Mouse (Mus musculus) CD4-positive naive resting alpha-beta T cell, adult 57 days (primary cell): ENCODE results near the gene A930004D18Rik. TPM values are rescaled to one million over a fixed set of nuclear protein-coding genes. Genes with fewer than 3 reads are reported as not detected.

Experiments
- total RNA-seq: library from RNA; stranded (reverse); gene quantifications from one replicate; pipeline ENCODE4 v1.2.4, GENCODE M21; 2023

A930004D18Rik gene
- not detected for total RNA-seq

DNA sequence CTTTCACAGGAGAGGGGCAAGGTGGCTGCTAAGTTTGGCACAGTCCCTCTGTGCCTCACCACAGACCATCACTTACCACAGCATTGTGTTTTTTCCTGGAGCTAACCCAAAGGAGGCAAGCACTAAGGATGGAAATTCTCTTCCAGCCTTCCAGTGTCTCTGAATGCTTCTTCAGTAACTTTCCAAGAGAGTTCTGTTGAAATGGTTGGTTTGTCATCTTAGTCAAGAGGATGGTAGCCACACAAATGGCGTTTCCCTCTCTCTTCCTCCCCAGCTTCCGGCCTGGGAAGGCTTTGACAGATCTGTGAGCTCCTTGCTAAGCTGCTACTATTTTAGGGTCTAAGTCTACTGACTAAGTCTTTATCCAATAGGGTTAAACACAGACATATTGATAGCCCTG, at the start of gene A930004D18Rik:
Gene A930004D18Rik, minus strand, starts transcription at position 247 of the 400 bp plus-strand sequence.

DNA sequence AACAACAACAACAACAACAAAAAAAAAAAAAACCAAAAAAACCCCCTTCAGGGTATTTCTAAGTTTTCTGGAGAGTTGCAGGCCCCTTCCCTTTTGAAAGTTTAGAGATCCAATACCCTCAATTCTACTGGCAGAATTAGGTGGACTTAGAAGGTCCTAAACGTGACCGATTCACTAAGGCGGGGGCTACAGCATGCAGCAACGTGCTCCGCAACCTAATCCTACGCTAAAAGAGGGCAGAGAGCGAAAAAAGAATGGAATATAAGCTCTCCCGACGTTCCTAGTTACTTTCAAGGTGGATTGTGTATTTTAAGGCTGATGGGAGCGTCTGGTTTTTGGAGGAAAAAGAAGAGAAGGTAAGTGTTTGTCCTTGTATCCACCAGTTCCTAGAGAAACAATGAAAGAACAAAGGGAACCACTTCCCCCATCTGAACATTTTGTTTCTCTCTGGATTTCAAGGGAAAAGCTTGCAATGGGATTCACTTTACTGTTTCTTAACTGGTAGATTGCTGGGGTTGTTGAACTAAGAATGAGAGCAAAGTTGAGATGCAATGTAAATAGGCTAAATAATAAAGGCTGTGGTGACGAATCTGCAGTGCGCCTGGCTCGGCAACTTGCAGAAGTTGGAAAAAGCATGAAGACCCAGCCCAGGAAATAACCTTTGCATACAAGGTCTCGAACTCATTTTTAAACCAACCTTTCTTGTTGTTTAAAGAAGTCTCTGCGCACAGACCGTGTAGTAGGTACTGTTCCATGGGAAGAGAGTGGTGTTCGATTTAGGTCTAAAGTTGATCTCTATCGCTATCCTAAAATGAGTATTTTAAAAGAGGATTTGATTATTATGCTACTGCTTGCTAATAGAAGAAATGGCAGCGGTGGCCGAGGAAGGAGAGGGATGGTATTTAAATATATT, 17.7 kb upstream of the A930004D18Rik start, which contains the start of gene Mllt10:
Gene Mllt10, plus strand, starts transcription at position 222 of the 913 bp plus-strand sequence.

DNA sequence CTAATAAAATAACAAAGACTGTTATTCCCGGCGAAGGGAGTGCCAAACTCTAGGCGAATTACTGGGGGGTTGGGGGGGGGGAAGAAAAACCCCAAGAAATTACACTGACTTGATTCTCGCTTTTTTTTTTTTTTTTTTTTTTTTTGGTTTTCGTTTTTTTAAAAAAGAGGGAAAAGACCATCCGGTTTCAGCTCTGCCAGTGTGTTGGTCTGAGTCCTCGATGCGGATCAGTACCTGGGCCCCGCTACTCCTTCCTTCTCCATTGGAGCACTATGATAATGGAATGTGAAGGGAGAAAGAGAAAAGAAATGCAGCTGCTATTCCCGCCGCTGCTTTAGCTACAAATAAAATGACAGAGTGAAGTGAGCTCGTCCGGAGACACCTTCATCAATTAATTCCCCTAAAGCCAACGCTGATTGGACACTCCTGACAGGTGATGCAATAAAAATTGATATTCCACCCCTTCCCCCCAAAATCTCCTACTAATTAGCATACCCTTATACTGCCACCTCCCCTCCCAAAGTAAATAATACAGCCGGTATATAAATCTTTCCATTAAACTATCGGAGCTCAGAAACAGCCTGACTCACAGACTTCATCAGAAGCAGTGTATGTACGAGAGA, 11.0 kb upstream of the A930004D18Rik start, which contains the start of gene Skida1:
Gene Skida1, minus strand, starts transcription at position 599 of the 623 bp plus-strand sequence.

GRCm38 (mm10) chr2:17996858-17997257, 40.7 kb downstream of the A930004D18Rik start, which contains the start of gene H2al2a:
Gene H2al2a (minus strand): TSS chr2:17996958.

Other genes starting within 250 kb of the A930004D18Rik start
- gene H2al2a, start 40.8 kb downstream of the A930004D18Rik start, total RNA-seq = not detected
- gene Skida1, start 11.3 kb upstream of the A930004D18Rik start, total RNA-seq = not detected
- gene Mllt10, start 17.5 kb upstream of the A930004D18Rik start, total RNA-seq = 117 TPM